Mouse (Mus musculus) right cerebral cortex, postnatal 25 days (tissue): ENCODE data around the gene Kdf1.
"Not testable (repeated sequence)": the region's sequence is repeated elsewhere in the genome, so short reads cannot be mapped to it uniquely, and the experiment has no call there.

ENCODE experiments used
- DNase-seq: peaks from one replicate; pipeline ENCODE4 v3.0.0; 2022

The Kdf1 gene

GRCm38 (mm10) chr4:133497461-133498159, 21.2 kb upstream of the Kdf1 start:
- no peak for DNase-seq

- peak; percentile 89 for DNase-seq
Observed at GRCm38 (mm10) chr4:133498160-133498724, 20.5 kb upstream of the Kdf1 start, which contains the start of gene Trnp1. Gene Trnp1, minus strand, starts transcription at chr4:133498550.

GRCm38 (mm10) chr4:133501514-133501913, 17.2 kb upstream of the Kdf1 start:
- DNase-seq, result no peak

- DNase-seq, result no peak
Observed at GRCm38 (mm10) chr4:133504300-133504699, 14.5 kb upstream of the Kdf1 start.

- no peak for DNase-seq
Observed at GRCm38 (mm10) chr4:133504755-133505485, 13.8 kb upstream of the Kdf1 start.

- no peak for DNase-seq
Observed at GRCm38 (mm10) chr4:133506573-133506972, 12.2 kb upstream of the Kdf1 start.

- no peak for DNase-seq
Observed at GRCm38 (mm10) chr4:133508990-133509389, 9.8 kb upstream of the Kdf1 start.

- DNase-seq, result no peak
Observed at GRCm38 (mm10) chr4:133511050-133511449, 7.7 kb upstream of the Kdf1 start.

GRCm38 (mm10) chr4:133512511-133512910, 6.3 kb upstream of the Kdf1 start:
- not testable (repeated sequence) for DNase-seq

GRCm38 (mm10) chr4:133512972-133513371, 5.8 kb upstream of the Kdf1 start:
- peak; percentile 76 for DNase-seq

GRCm38 (mm10) chr4:133519369-133519665, 554 bp downstream of the Kdf1 start:
- no peak for DNase-seq

- no peak for DNase-seq
Observed at GRCm38 (mm10) chr4:133521502-133521901, 2.7 kb downstream of the Kdf1 start.

- DNase-seq, result no peak
Observed at GRCm38 (mm10) chr4:133527788-133528187, 9.0 kb downstream of the Kdf1 start.

GRCm38 (mm10) chr4:133532777-133533176, 14.0 kb downstream of the Kdf1 start:
- DNase-seq, result no peak

- no peak for DNase-seq
Observed at GRCm38 (mm10) chr4:133536081-133536480, 17.3 kb downstream of the Kdf1 start.

- DNase-seq, result no peak
Observed at GRCm38 (mm10) chr4:133536652-133537051, 17.9 kb downstream of the Kdf1 start.

GRCm38 (mm10) chr4:133545272-133546231, 26.8 kb downstream of the Kdf1 start, which contains the start of gene Nudc:
Gene Nudc, minus strand, starts transcription at chr4:133545996.
- peak; percentile 96 for DNase-seq

- no peak for DNase-seq
Observed at GRCm38 (mm10) chr4:133552029-133552428, 33.3 kb downstream of the Kdf1 start.

GRCm38 (mm10) chr4:133552768-133553447, 34.1 kb downstream of the Kdf1 start, which contains the start of gene Nr0b2:
Gene Nr0b2, plus strand, starts transcription at chr4:133553376.
- DNase-seq, result no peak

- no peak for DNase-seq
Observed at GRCm38 (mm10) chr4:133553448-133554330, 34.9 kb downstream of the Kdf1 start.
